Mouse (Mus musculus) monocyte, adult 5-6 weeks (primary cell): ENCODE results near the gene Slc5a11. TPM values are rescaled to one million over a fixed set of nuclear protein-coding genes. Genes with fewer than 3 reads are reported as not detected.

ENCODE experiments used
- ATAC-seq: fragments of 153-309, 156-312 bp; replicated peaks from 2 replicates; pipeline ENCODE4 v1.8.0; 2017; ENCODE audit warnings: mild to moderate bottlenecking; ENCODE audit not compliant: low TSS enrichment, insufficient number of reproducible peaks, severe bottlenecking, poor library complexity, low FRiP score
- total RNA-seq: library from RNA; stranded (forward); fragments of 200-1000, 200-491, 200-594 nt; gene quantifications from 3 replicates; pipeline ENCODE4 v1.2.3, GENCODE M21; 2017

Gene Slc5a11
- total RNA-seq, 1 experiment from 2014 or later, result 5.2 TPM

GRCm38 (mm10) chr7:123207561-123207960 lies 7.0 kb upstream of the Slc5a11 start:
- 0 out of 2 replicates have a peak, but pooled peaks have one; percentile 25 for ATAC-seq

GRCm38 (mm10) chr7:123209864-123210263 lies 4.7 kb upstream of the Slc5a11 start:
- no peak for ATAC-seq

GRCm38 (mm10) chr7:123211461-123211860 lies 3.1 kb upstream of the Slc5a11 start:
- no peak for ATAC-seq

GRCm38 (mm10) chr7:123212316-123212715 lies 2.3 kb upstream of the Slc5a11 start:
- ATAC-seq, result no peak

GRCm38 (mm10) chr7:123215138-123215537 lies 558 bp downstream of the Slc5a11 start:
- ATAC-seq, result no peak

- no peak for ATAC-seq
Observed at GRCm38 (mm10) chr7:123217448-123218354, 3.1 kb downstream of the Slc5a11 start.

GRCm38 (mm10) chr7:123218620-123219019 lies 4.0 kb downstream of the Slc5a11 start:
- ATAC-seq, result no peak

GRCm38 (mm10) chr7:123219781-123220632 lies 5.4 kb downstream of the Slc5a11 start:
- no peak for ATAC-seq

- ATAC-seq, result no peak
Observed at GRCm38 (mm10) chr7:123220633-123220942, 6.0 kb downstream of the Slc5a11 start.

GRCm38 (mm10) chr7:123224076-123224475 lies 9.5 kb downstream of the Slc5a11 start:
- ATAC-seq, result no peak

- no peak for ATAC-seq
Observed at GRCm38 (mm10) chr7:123225159-123225558, 10.6 kb downstream of the Slc5a11 start.

GRCm38 (mm10) chr7:123235449-123235848 lies 20.9 kb downstream of the Slc5a11 start:
- no peak for ATAC-seq

GRCm38 (mm10) chr7:123238621-123239020 lies 24.0 kb downstream of the Slc5a11 start:
- ATAC-seq, result no peak

- peak; percentile 59 for ATAC-seq
Observed at GRCm38 (mm10) chr7:123240064-123240463, 25.5 kb downstream of the Slc5a11 start.

GRCm38 (mm10) chr7:123242241-123242640 lies 27.7 kb downstream of the Slc5a11 start:
- peak; percentile 74 for ATAC-seq

GRCm38 (mm10) chr7:123244833-123245232 lies 30.3 kb downstream of the Slc5a11 start:
- no peak for ATAC-seq

- ATAC-seq, result no peak
Observed at GRCm38 (mm10) chr7:123246504-123247084, 32.0 kb downstream of the Slc5a11 start.

- ATAC-seq, result no peak
Observed at GRCm38 (mm10) chr7:123248166-123248565, 33.6 kb downstream of the Slc5a11 start.

- ATAC-seq, result no peak
Observed at GRCm38 (mm10) chr7:123251343-123251742, 36.8 kb downstream of the Slc5a11 start.
